Mouse (Mus musculus) T-helper 2 cell (primary cell): ENCODE data around the gene Chrnb2.

ENCODE experiments used
- in situ Hi-C: fragments of 300-600 bp; cut with MboI, MseI; formaldehyde crosslinking; loops from one replicate; pipeline ENCODE4 v1.15.1; 2025; ENCODE audit warnings: high pct_unique_total_duplicates

Chrnb2 gene

DNA sequence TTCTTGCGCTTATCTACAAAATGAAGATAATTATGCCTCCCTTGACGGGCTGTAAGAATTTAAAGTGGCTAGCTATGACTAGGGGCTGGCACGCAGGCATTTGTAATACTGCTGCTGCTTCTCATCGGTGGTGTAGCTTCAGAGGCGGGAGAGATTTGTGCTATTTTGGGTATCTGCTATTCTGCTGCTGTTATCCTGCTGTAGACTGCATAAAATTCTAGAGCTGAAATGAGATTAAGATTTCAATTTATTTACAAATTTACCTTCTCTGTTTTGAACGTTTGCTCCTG lies 48.5 kb downstream of the Chrnb2 start:
- in situ Hi-C loops = no loop called here

- in situ Hi-C loops = no loop called here
These were observed 49.0 kb downstream of the Chrnb2 start for GRCm38 (mm10) chr3:89715207-89715966.

DNA sequence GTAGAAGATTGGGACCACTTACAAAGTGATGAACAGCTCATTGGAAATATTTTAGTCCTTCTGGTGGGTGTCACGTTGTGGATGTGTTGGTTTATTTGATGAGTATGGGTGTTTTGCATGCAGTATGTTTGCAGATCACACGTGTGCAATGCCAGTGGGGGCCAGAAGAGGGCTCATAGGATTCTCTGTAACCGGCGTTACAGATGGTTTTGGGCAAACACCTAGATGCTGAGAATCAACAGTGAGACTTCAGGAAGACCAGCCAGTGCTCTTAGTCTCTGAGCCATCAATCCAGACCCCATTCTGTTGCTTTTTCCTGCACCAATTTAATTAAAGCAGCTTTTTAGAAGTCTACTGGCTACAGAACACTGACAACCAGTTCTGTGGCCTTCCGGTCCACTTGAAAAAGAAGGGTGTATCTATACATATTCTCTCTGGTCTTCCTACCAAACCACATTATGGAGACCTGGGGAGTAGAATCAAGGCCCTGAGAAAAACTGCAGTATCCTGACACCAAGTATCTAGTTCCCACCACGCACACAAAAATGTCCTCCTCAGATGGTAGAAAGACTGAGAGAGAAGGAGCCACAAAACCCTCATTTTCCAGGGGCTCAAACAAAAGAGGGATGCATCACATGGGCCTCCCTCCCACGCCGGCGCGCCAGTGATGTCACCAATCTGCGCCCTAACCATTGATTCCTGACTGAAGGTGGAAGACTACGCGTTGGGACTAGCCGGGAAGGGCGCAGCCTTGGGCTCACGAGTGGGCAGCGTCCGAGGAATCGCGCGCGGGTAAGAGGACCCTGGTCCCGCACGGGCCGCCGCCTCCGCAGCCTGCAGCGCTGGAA lies 49.8 kb downstream of the Chrnb2 start, which contains the start of gene Adar:
Adar (plus strand) TSS at position 664 of the 848 bp plus-strand sequence.
- in situ Hi-C loops = no loop called here

GRCm38 (mm10) chr3:89704064-89704463 lies 60.4 kb downstream of the Chrnb2 start:
- in situ Hi-C loops = no loop called here

GRCm38 (mm10) chr3:89703596-89703995 lies 60.8 kb downstream of the Chrnb2 start:
- in situ Hi-C loops = no loop called here

DNA sequence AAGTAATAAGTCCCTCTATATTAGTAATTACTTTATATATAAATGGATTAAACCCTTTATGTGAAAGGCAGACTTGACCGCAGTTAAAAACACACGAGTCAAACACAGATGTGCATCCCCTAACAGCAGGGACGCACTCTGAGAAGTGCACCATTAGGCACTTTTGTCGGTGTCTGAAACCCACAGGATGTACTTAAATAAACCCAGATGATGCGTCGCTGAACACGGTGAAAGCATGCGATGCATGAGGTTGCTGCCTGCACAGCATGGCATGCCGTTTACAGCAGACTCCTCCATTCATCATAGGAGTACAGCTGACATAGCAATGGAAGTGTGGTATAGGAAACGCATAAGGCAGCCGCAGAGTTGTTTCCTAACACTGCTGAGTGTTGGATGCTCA lies 64.0 kb downstream of the Chrnb2 start:
- in situ Hi-C loops = no loop called here

DNA sequence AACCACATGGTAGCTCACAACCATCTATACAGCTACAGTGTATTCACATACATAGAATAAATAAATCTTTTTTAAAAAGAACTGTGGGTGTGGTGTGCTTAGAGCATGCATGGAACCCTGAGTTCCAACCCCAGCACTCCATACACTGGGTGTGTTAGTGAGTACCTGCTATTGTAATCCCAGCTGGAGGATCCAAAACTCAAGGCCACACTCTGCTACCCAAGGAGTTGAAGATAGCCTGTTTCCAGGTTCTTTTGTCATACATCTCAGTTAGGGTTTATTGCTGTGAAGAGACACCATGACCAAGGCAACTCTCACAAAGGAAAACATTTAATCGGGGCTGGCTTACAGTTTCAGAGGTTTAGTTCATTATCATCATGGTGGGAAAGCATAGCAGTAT lies 65.5 kb downstream of the Chrnb2 start:
- in situ Hi-C loops = no loop called here
